Mouse (Mus musculus) 416B (cell line): Measurements from ENCODE around the gene Olfr585.

Source experiments
- DNase-seq: peaks from one replicate; pipeline ENCODE4 v3.0.0; 2011; ENCODE audit warnings: low read depth

Olfr585 gene

DNA sequence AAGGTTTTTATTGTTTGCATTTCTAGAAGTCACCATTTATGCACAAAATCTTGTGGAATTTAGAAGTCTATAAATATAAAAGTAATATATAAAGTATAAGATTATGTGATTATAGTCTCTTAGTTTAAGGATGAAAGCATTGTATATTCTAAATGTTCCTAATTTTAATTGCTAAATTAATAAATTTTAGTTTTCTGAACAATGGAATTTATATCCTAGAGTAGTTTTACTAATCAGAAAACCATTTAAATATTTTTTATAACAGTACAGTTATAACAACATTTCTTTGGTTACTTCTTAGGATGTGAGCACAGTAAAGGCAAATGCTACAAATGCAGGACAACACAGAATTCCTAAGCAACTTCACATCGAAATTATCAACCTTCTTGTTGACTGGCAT lies at the start of gene Olfr585:
Olfr585 (plus strand) TSS at position 301 of the 400 bp plus-strand sequence.
- no peak for DNase-seq

DNA sequence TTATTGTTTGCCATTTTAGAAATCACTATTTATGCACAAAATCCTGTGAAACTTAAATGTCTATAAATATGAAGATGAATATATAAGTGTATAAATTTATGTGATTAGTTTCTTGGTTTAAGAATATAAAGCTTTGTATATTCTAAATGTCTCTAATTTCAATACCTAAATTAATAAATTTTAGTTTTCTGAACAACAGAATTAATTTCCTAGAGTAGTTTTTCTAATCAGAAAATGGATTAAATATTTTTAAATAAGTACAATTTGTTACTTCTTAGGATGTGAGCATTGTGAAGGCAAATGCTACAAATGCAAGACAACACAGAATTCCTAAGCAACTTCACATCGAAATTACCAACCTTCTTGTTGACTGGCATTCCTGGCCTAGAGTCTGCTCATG lies 46.5 kb upstream of the Olfr585 start, which contains the start of gene Olfr583:
Olfr583 (plus strand) TSS at position 301 of the 400 bp plus-strand sequence.
- no peak for DNase-seq

DNA sequence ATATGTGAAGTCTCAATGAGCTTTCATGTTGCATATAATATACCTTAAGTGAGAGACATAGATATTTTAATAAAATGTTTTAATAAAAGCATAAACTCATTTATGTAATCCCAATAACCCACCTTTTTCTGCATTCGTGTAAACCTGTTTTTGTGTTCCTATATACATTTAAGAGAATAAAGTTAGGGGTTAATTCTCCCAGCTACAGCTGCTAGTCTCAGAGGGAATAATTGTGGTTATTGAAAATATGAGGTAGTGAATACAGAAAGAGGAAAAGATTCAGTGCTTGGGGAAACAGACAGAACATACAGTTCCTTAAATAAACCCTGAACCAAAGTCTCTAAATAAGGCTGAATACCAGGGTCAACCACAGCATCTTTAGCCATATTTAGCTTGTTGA lies 15.9 kb upstream of the Olfr585 start, which contains the start of gene Olfr584:
Olfr584 (plus strand) TSS at position 301 of the 400 bp plus-strand sequence.
- DNase-seq, result no peak

DNA sequence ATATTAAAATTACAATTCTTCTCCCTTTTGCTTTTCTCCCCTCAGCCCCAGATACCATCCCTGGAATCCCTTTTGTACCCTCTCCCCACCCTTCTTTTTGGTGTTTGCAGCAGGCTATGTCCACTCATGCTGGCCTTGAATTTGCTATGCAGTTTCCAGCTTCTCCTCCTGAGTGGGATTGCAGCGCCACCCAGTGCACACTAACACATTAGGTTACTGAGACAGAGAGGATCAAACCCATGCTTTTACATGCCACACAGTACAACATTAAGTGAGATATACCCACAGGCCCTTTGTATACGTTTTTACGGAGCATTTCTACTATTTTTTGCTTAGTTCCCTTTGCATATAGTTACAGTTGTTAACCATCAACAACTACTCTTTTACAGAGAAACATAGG lies 21.9 kb downstream of the Olfr585 start:
- peak; percentile 45 for DNase-seq

DNA sequence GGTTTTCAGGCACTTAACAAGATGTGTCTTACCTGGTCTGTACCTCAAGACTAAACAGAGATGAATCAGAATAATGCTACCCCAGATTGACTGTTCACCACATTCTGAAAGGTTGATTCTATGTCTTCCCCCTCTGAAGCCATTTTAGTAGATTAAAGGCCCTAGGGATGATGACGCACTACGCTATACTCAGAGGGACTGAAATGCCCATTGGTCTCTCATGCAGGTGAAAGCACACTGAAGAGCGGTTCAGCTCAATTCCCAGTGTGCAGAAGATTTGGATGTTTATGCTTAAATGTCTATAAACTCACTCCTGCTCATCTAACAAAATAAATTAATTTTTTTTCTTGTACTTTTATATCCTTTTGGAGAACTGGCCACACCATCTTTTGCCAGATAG lies 28.0 kb downstream of the Olfr585 start, which contains the start of gene Olfr586:
Olfr586 (minus strand) TSS at position 101 of the 400 bp plus-strand sequence.
- DNase-seq, result no peak

DNA sequence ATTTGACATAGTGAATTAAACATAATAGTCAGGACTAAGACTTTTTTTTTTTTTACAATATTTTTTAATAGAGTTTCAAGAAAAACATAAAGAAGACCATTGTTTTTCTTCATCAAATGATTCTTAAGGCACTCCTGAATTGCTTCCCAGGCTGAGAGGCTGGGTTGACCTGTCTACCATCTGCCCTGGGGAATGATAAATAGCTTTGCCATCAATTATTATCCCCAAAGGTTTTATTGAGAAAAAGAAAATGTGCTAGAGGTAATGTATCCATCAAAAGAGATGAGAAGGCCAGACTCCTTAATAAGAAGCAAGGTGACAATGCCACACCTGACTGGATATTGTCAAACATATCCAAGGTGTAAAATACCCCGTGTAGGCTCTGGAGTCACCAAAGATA lies 43.1 kb downstream of the Olfr585 start, which contains the start of gene Olfr588-ps1:
Olfr588-ps1 (plus strand) TSS at position 301 of the 400 bp plus-strand sequence.
- DNase-seq, result no peak
